Mouse (Mus musculus) right cerebral cortex, postnatal 10 days (tissue): ENCODE measurements around the gene Babam2.
A peak's percentile ranks its signal among the peaks of the same experiment; 100 is the strongest.
"Not testable (repeated sequence)": the region's sequence is repeated elsewhere in the genome, so short reads cannot be mapped to it uniquely, and the experiment has no call there.

ENCODE experiments used
- DNase-seq, 2 experiments: peaks; one replicate each; pipeline ENCODE4 v3.0.0; 2021; ENCODE audit warnings: low spot score in 2 of 2

Babam2 gene

GRCm38 (mm10) chr5:31936523-31936922 lies 239.0 kb downstream of the Babam2 start:
- DNase-seq = no peak

- DNase-seq = no peak
Observed at GRCm38 (mm10) chr5:31940876-31941275, 243.4 kb downstream of the Babam2 start.

- DNase-seq = no peak
Observed at GRCm38 (mm10) chr5:31947185-31947584, 249.7 kb downstream of the Babam2 start.

DNA sequence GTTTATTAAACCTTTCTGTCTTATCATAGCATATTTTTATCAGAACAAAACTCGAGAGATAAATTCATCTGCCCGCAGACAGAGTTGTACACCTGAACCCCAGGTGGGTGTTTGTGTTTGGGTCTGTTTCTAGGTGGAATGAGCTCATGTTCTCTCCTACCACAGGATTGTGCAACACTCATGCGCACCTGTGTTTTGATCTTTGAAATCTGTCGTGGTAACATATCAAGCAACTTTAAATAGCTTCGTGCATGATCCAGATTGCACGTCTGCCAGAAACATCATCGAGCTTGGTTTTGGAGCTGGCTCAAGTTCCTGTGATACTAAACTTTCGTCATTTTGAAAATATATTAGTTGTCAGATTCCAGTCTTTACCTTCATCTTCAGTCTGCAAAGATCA lies 251.9 kb downstream of the Babam2 start:
- DNase-seq = no peak

GRCm38 (mm10) chr5:31950532-31950931 lies 253.0 kb downstream of the Babam2 start:
- DNase-seq = no peak

GRCm38 (mm10) chr5:31955184-31955583 lies 257.7 kb downstream of the Babam2 start:
- DNase-seq = no peak

GRCm38 (mm10) chr5:31956336-31956735 lies 258.9 kb downstream of the Babam2 start:
- DNase-seq = no peak

- DNase-seq = no peak
Observed at GRCm38 (mm10) chr5:31959886-31960285, 262.4 kb downstream of the Babam2 start.

DNA sequence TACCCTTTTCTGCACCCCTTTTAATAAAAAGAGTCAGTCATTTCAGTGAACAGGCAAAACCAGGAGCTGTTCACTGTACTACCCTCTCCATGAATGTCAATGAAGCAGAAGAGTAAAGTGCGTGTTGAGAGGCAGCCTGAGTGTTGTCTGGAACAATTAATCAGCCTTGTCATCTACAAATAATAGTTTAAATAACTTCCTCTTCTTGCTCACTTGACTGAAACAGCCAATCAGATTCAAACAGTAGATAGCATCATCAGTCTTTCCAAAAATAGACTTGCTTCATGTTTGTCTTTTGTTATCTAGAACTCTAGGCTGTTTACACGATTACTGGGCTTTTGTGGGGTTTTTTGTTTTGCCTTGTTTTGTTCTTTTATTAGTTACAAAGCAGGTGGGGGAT lies 263.9 kb downstream of the Babam2 start:
- no peak for DNase-seq

DNA sequence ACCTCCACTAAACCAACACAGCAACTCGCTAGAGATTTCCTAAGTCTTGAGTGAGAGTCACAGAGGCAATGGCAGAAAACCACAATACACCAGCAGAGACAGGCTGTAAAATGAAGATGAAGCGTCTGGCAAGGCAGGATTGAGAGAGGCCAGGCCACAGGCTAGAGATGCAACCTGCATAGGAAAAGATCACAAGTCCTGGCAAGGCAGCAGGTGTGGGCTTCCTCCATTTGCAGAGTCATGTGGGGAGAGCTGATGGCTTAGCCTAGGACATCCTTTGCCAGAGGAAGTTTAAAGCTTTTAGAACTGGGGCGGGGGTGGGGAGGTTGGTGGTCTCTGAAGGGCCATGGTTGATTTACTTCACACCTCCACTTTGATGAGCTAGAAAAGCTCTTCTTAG lies 264.9 kb downstream of the Babam2 start:
- DNase-seq = no peak

DNA sequence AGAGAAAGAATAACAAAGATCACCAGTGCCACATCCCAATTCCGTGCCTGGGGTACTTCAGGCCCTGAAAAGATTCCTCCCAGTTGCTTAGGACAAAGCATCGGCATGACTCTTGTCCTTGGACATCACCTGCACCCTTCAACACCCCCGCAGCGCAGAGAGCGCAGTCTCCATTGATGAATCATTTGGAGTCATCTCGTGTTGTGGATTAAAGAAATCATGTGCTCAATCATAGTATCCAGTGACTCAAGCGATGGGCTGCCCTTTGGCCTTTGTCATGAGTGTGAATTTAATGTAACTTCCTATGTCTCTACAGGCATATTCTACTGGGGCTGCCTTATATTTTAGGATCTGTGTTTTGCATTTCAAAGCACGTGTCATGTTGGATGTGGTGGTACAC lies 265.9 kb downstream of the Babam2 start:
- DNase-seq = no peak

- DNase-seq = no peak
Observed at GRCm38 (mm10) chr5:31963851-31964250, 266.4 kb downstream of the Babam2 start.

DNA sequence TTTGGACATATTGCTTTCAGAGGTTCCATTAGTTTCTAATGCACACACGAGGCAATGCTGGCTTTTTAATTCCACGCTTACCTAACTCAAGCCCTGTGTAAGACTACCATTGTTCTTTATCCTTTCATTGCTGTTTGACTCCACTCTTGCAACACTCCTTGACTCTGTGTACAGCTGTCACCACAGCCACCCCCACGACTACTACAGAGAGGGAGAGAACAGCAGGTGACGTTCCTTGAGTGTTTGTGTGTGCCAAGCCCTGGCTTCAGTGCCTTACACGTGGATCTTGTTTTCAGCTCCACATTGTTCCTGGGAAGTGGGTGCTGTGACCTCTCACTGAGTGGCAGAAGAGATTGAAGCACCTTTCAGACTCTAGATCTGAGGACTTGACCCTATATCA lies 269.3 kb downstream of the Babam2 start:
- DNase-seq = no peak

- DNase-seq = no peak
Observed at GRCm38 (mm10) chr5:31967526-31967925, 270.0 kb downstream of the Babam2 start.

GRCm38 (mm10) chr5:31968046-31968506 lies 270.6 kb downstream of the Babam2 start:
- no peak for DNase-seq

- DNase-seq = not testable (repeated sequence)
Observed at GRCm38 (mm10) chr5:31972416-31972815, 274.9 kb downstream of the Babam2 start.

DNA sequence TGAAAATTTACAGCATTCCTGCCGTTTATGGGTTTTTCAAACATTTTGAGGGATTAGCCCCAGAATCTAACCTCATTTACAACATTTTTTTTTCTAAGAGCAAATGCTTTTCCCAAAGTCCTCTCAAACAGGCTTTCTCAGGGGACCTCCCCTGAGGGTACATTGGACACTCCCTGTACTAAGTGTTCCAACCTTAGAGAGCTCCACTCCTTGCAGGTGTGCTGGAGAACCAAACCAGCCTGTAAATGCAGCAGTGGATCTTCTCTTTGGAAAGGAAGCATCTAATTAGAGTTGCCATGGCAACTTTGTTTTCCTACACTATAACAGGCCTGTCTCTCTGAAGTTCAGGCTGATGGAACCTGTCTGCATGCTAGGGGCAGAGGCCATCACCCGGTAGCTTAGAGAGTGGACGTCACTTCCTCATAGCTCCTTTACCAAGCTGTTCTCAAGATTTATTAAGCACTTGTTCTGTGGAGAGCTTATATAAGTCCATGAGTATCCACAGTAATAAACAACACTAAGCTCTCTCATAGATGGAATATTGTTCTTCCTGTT lies 277.2 kb downstream of the Babam2 start:
- DNase-seq = no peak

GRCm38 (mm10) chr5:31982061-31982460 lies 284.6 kb downstream of the Babam2 start:
- no peak for DNase-seq

DNA sequence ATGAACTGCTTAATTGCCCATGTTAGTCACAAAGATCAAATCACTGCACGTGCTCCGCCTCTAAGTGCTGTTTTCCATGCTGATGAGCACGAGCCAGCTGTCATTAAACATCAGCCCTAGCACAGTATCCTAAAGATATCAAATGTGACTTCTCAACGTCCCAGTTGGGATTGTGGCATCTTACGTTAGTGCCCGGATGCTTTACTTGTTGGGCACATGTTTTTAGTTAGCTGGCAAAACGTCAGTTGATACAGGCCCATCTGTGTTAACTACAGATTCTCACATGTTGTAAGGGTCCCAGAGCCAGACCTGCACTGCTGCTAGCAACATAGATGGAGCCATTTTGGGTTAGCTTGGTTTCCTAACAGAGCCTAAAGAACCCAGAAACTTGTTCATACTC lies 285.7 kb downstream of the Babam2 start:
- DNase-seq = no peak

GRCm38 (mm10) chr5:31983817-31984368 lies 286.4 kb downstream of the Babam2 start:
- DNase-seq = no peak

GRCm38 (mm10) chr5:31984369-31984961 lies 287.0 kb downstream of the Babam2 start:
- peak; percentile 29 to 57 for DNase-seq

DNA sequence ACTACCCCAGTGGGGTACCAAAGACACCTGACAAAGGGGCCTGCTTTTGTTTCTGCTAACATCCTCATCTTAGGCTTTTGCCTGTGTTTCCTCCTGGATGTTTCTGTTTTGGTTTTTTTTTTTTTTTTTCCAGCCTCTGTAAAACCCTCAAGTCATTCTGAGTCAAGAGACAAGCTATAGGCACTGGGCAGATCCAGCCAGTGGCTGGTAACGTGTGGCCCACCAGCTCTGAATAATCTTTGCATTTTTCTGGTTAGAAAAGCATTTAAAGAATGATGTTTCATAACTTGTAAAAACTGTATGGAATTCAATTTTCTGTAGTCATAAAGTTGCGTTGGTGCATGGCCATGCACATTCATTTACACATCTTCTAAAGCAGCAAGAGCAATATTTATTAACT lies 287.5 kb downstream of the Babam2 start:
- no peak for DNase-seq

GRCm38 (mm10) chr5:31987541-31988307 lies 290.2 kb downstream of the Babam2 start:
- no peak for DNase-seq
